Mouse (Mus musculus) C2C12 (cell line): Measurements from ENCODE around the gene Gm28308.

Experiments
- CEBPB ChIP-seq: IDR thresholded peaks from one replicate; pipeline ENCODE4 v1.6.1; 2011; ENCODE audit warnings: low read depth, mild to moderate bottlenecking, control low read depth, moderate library complexity
- CTCF ChIP-seq: IDR thresholded peaks from one replicate; pipeline ENCODE4 v1.5.1; 2011; ENCODE audit not compliant: control insufficient read depth, insufficient read depth, insufficient read length
- MAX ChIP-seq: IDR thresholded peaks from one replicate; pipeline ENCODE4 v1.6.1; 2011; ENCODE audit warnings: mild to moderate bottlenecking, control low read depth
- MYOG ChIP-seq: IDR thresholded peaks from one replicate; pipeline ENCODE4 v1.6.1; 2011; ENCODE audit not compliant: control insufficient read depth, insufficient read length; ENCODE audit errors: extremely low read depth
- USF1 ChIP-seq: IDR thresholded peaks from one replicate; pipeline ENCODE4 v1.6.1; 2011; ENCODE audit warnings: low read depth, mild to moderate bottlenecking, control low read depth, moderate library complexity

- no peak for TF ChIP-seq CTCF
- no peak for TF ChIP-seq MAX
- no peak for TF ChIP-seq MYOG
- TF ChIP-seq CEBPB = no peak
- peak; percentile 27 for TF ChIP-seq USF1
Observed at GRCm38 (mm10) chr6:52208072-52208867, 4.9 kb downstream of the Gm28308 start, which contains the start of gene Hoxa6.
